Mouse (Mus musculus): ENCODE measurements around the gene Zfyve1.

Gene Zfyve1

DNA sequence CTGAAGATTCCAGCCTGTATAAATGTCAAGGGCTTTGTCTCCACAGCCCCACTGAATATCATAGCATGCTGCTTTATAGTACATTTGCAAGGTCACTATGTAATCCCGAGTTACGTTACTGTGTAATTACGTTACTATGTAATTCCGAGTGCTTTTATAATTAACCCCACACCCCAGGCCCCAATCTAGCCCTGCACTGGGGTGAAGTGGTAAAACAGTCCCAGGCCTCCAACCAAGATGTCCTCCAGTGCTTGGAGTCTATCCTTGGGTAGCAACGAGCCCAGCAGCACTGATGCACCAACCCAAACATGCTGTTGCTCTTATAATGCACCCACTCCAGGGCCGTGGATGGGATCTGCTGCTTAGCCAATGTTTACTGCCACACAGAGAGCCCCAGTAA is 74.0 kb downstream of the Zfyve1 start:
- no peak for DNase-seq (ENCODE audit: low spot score in 2 of 2)

DNA sequence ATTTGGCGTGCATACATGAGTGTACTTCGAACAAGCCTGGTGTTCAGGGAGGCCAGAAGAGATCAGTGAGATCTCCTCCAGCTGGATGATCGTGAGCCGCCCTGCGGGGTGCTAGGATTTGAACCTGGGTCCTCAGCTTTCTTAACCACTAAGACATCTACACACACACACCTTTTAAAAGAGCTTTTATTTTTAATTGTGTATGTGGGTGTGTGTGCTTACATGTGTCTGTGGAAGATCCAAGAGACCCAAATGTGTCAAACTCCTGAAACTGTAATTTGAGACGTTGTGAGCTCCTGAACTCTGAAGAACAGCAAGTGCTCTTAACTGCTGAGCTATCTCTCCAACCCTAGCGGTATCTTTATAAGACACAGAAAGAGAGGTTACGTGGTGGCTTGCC is 75.9 kb downstream of the Zfyve1 start:
- DNase-seq (ENCODE audit: low spot score in 2 of 2): no peak

DNA sequence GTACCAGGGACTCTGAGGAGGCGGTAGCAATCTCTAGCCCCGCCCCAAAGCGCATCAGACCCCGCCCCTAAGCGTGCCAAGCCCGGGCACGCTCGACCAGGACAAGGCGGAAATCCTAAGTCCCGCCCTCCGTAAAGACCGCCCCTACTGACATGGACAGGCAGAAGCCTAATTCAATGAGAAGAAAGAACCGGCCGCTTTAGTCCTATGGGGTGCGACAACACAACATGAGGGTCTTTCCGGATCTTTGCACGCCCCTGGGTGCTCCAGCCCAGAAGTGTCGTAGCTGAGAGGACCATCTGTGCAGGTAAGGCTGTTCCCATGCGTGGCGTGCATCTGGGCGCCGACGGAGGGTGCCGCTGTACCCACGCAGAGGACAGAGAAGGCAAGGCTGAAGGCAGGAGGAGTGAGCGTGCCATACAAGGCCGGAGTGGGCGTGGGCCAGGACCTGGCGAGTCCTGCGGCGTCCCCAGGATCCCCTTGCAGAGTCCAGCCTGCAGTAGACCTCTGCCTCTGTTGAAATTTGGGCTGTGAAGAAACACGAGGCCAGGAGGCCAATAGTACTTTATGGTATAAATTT is 76.6 kb downstream of the Zfyve1 start, which contains the start of gene Dcaf4:
TSS of gene Dcaf4 (plus strand) at position 156 of the 580 bp plus-strand sequence.
- DNase-seq (ENCODE audit: low spot score in 2 of 2): peak; percentile 93 to 97

DNA sequence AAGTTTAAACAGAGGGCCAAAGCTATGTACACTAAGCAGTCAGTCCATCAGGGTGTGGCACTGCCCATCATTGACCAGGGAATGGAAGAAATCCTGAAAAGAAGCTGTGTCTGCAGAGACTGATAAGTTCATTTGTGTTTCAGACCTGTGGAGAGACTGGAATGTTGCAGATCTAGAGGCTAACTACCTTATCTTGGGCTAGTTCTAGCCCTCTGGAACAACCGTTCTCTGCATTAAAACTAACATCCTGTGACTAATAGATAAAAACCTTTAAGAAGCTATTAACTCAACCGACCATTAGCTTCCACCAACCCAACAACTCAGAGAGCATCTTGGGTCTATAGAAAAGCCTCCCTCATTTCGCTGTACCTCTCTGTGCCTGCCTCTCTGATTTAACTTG is 79.4 kb downstream of the Zfyve1 start:
- DNase-seq (ENCODE audit: low spot score in 2 of 2): no peak

DNA sequence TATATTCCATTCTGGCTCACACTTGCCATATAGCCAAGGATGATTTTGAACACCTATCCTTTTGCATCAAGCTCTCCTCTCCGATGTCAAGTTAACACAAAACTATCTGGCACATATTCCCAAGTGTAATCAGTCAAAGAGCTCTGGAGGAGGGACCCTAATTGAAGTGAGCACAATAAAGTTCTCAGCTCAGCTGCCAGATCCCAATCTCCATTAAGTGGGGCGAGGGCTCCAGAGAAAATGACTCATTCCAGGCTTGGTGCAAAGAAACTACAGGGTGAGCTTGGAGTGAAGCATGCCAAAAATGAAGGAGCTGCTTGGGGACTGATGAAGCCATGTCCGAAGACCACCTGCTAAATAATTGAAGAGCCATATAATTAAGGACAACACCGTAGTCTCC is 82.8 kb downstream of the Zfyve1 start:
- no peak for DNase-seq (ENCODE audit: low spot score in 2 of 2)

DNA sequence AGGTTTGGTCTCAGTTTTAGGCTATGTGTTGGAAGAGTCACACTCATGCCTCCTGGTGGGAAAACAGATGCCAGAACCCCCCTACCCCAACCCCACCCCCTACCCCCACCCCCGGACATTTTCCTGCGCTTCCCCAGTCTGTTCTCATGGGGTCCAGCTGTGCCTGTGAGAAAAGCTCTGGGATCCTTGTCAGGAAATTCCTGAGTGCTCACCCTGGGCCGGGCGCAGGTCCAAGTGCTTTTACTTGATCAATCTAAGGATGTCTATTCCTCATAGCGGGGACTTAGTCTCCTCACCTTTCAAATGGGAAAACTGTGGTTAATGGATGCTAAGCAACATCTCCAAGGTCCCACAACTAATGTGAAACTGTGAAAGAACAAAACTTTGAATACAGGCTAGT is 83.8 kb downstream of the Zfyve1 start:
- no peak for DNase-seq (ENCODE audit: low spot score in 2 of 2)

- DNase-seq (ENCODE audit: low spot score in 2 of 2): no peak
Measured at GRCm38 (mm10) chr12:83512783-83513182, 84.2 kb downstream of the Zfyve1 start.

DNA sequence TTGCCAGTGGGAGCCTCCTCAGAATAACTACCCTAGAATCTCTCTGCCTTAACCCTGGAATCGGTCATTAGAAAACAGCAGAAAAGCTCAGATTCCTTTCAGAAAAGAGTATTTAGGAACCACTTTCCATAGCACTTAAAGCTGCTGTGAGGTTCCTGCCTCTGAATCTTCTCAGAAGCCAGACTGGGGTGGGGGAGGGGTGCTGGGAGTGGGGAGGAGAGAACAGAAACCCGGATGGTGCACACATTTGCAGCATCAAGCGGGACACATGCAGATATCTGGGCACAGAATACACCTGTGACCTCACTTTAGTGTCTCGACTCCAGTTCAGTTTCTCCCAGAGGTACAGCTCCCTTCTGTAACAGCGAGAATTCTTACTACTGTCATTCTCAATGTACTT is 86.4 kb downstream of the Zfyve1 start:
- no peak for DNase-seq (ENCODE audit: low spot score in 2 of 2)

GRCm38 (mm10) chr12:83506543-83506942 is 90.5 kb downstream of the Zfyve1 start:
- no peak for DNase-seq (ENCODE audit: low spot score in 2 of 2)

DNA sequence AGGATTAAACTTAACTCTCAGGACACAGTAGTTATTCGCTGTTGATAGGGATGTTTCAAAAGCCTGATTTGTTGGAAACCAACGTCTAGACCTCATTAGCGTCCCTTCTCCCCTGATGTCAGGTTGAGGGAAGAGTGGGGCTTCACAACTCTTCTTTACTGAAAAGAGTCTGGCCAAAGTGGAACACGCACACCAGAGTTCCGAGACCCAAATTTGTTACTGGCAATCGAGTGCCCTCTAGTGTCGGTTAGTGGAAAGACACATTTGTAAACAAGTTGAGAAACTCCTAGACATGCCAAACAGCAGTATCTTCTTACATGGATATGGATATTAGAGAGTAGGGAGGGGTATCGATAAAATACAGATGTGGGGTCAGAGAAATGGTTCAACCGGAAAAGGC is 94.8 kb downstream of the Zfyve1 start:
- peak in 1 of 2 experiments; percentile 40 for DNase-seq (ENCODE audit: low spot score in 2 of 2)

DNA sequence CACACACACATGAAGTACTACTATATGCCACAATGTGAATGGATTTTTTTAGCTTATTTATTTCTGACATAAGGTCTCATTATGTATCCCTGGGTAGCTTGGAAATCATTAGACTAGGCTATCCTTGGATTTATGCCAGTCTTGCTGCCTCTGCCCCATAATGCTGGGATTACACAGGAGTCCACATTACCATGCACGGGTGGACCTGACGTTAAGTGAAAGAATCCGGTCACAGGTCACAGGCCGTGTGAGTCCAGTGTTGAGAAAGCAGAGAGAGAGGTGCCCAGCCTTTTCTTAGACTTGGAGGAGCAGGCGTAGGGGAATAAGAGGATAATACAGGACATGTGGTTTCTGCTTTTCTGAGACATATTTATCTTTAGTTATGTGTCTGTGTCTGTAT is 97.8 kb downstream of the Zfyve1 start:
- DNase-seq (ENCODE audit: low spot score in 2 of 2): no peak

- no peak for DNase-seq (ENCODE audit: low spot score in 2 of 2)
Measured at GRCm38 (mm10) chr12:83497959-83498358, 99.1 kb downstream of the Zfyve1 start.

- no peak for DNase-seq (ENCODE audit: low spot score in 2 of 2)
Measured at GRCm38 (mm10) chr12:83496736-83497135, 100.3 kb downstream of the Zfyve1 start.
